8 mouse cellular contexts compared by ENCODE assay signal in the genomic region with DNA sequence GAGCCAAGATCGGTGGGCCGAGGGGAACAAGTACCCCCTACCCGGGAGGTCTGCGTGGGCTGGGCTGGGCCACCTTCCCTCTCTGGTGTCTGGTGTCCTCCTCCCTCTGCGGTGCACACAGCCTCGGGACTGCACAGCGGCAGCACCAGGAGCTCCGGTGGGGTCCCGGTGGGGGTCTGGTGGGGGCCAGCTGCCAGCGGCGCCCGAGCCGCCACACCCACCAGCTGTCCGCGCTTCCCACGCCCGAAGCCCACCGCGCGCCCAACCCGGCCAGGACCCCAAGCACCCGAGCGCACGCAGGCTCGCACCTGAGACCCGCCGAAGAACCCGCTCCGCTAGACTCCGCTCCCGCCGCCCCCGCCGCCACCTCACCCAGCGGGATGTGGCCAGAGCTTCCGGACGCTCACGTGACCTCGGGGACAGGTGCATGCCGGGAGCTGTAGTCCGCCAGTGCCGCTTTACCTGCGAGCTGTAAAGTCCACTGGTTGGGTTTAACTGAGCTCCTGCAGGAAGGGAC. TPM values are rescaled to one million over a fixed set of nuclear protein-coding genes. Genes with fewer than 3 reads are reported as not detected.
A peak's percentile ranks its signal among the peaks of the same experiment; 100 is the strongest.
DNase-seq lines count a peak whose midpoint lies in the region; ATAC-seq and TF ChIP-seq lines count a peak whose summit lies in the region.

A gene (minus strand): TSS at position 365 of the 517 bp plus-strand sequence.

- no peak for TF ChIP-seq CTCF in ES-Bruce4 (IDR thresholded peaks at IDR 0.05; ENCODE audit: low read depth, low read length)
- no peak for TF ChIP-seq CTCF in stomach, postnatal 0 days (IDR thresholded peaks at IDR 0.05; ENCODE audit: low read depth)

- peak; percentile 76 for DNase-seq in c-Kit-positive CD71-positive TER-119-positive erythroid progenitor cells, embryonic 14.5 days (ENCODE audit: low spot score)
- peak; percentile 90 to 91 for DNase-seq in heart, postnatal 10 days
- peak; percentile 91 to 95 for DNase-seq in kidney, postnatal 4 days
- DNase-seq in stomach, postnatal 0 days (ENCODE audit: low spot score), result peak; percentile 94

- H3K27me3 ChIP-seq in ES-Bruce4 (ENCODE audit: control insufficient read depth, insufficient read depth, low read length, poor library complexity, severe bottlenecking), result no peaks in the 10 kb centered on the region
- peaks cover 8% of the 10 kb centered on the region for H3K27me3 ChIP-seq in forebrain, embryonic 13.5 days
- H3K27me3 ChIP-seq in liver, embryonic 15.5 days, result peaks cover 69% of the 10 kb centered on the region
- H3K27me3 ChIP-seq in neural tube, embryonic 12.5 days (replicated peaks), result peaks cover 5% of the 10 kb centered on the region; the same call in 1 of the 2 replicates
- no peaks in the 10 kb centered on the region for H3K27me3 ChIP-seq in stomach, postnatal 0 days (ENCODE audit: control insufficient read depth, insufficient read depth, low read length)

- peak within 1 kb of the TSS; percentile 75 for H3K4me2 ChIP-seq in forebrain, embryonic 13.5 days
- peak within 1 kb of the TSS; percentile 97 for H3K4me2 ChIP-seq in liver, embryonic 15.5 days
- H3K4me2 ChIP-seq in neural tube, embryonic 12.5 days (replicated peaks), result peak within 1 kb of the TSS; percentile 80
- peak within 1 kb of the TSS; percentile 93 for H3K4me2 ChIP-seq in stomach, postnatal 0 days (replicated peaks; ENCODE audit: low read depth)

- TF ChIP-seq POLR2A in ES-Bruce4 (IDR thresholded peaks at IDR 0.05; ENCODE audit: insufficient read depth, low read length), result peak; percentile 35

- peak within 1 kb of the TSS; percentile 83 for H3K4me3 ChIP-seq in ES-Bruce4 (ENCODE audit: low read depth, low read length)
- peak within 1 kb of the TSS; percentile 96 for H3K4me3 ChIP-seq in forebrain, embryonic 13.5 days
- peak within 1 kb of the TSS; percentile 87 for H3K4me3 ChIP-seq in liver, embryonic 15.5 days (replicated peaks)
- peak within 1 kb of the TSS; percentile 86 for H3K4me3 ChIP-seq in neural tube, embryonic 12.5 days
- H3K4me3 ChIP-seq in stomach, postnatal 0 days (ENCODE audit: low read depth, low read length), result peak within 1 kb of the TSS; percentile 96

- H3K36me3 ChIP-seq in ES-Bruce4 (ENCODE audit: control insufficient read depth, insufficient read depth, low read length, poor library complexity, severe bottlenecking), result peaks cover 2% of the 10 kb centered on the region; the same call in 1 of the 2 replicates
- peaks cover 11% of the 10 kb centered on the region for H3K36me3 ChIP-seq in forebrain, embryonic 13.5 days (ENCODE audit: poor library complexity, severe bottlenecking)
- H3K36me3 ChIP-seq in liver, embryonic 15.5 days (replicated peaks), result no peaks in the 10 kb centered on the region
- peaks cover 9% of the 10 kb centered on the region for H3K36me3 ChIP-seq in neural tube, embryonic 12.5 days
- H3K36me3 ChIP-seq in stomach, postnatal 0 days (ENCODE audit: control insufficient read depth, insufficient read depth, low read length), result no peaks in the 10 kb centered on the region

- WGBS in forebrain, embryonic 13.5 days, result 0% methylated on average over 39 of the region's 43 CpGs
- WGBS in liver, embryonic 15.5 days (ENCODE audit: insufficient replicate concordance), result under 1% methylated on average over 43 of the region's 43 CpGs
- WGBS in neural tube, embryonic 12.5 days, result under 1% methylated on average over 43 of the region's 43 CpGs
- under 1% methylated on average over 42 of the region's 43 CpGs for WGBS in stomach, postnatal 0 days

- H3K4me1 ChIP-seq in ES-Bruce4 (ENCODE audit: control insufficient read depth, insufficient read depth, low read length), result peaks cover 3% of the 10 kb centered on the region
- H3K4me1 ChIP-seq in forebrain, embryonic 13.5 days, result peaks cover 21% of the 10 kb centered on the region
- H3K4me1 ChIP-seq in liver, embryonic 15.5 days (replicated peaks), result peaks cover 27% of the 10 kb centered on the region
- H3K4me1 ChIP-seq in neural tube, embryonic 12.5 days, result peaks cover 32% of the 10 kb centered on the region
- no peaks in the 10 kb centered on the region; the same call in 1 of the 2 replicates for H3K4me1 ChIP-seq in stomach, postnatal 0 days (replicated peaks; ENCODE audit: control insufficient read depth, insufficient read depth)

- H3K9me3 ChIP-seq in ES-Bruce4 (replicated peaks; ENCODE audit: control insufficient read depth, insufficient read depth, low read length, poor library complexity, severe bottlenecking), result no peaks in the 10 kb centered on the region
- no peaks in the 10 kb centered on the region for H3K9me3 ChIP-seq in forebrain, embryonic 13.5 days (replicated peaks)
- H3K9me3 ChIP-seq in liver, embryonic 15.5 days (replicated peaks), result no peaks in the 10 kb centered on the region
- 0 out of 2 replicates have a peak, but pooled peaks cover 5% of the 10 kb centered on the region for H3K9me3 ChIP-seq in neural tube, embryonic 12.5 days
- no peaks in the 10 kb centered on the region for H3K9me3 ChIP-seq in stomach, postnatal 0 days (ENCODE audit: control insufficient read depth, low read length)

- peak; percentile 54; the same call in 1 of the 2 replicates for TF ChIP-seq EP300 in ES-Bruce4 (IDR thresholded peaks at IDR 0.05; ENCODE audit: insufficient read depth, low read depth, low read length)
- TF ChIP-seq EP300 in stomach, postnatal 0 days (optimal IDR thresholded peaks at IDR 0.05), result no peak

- peak; percentile 95 for ATAC-seq in forebrain, embryonic 13.5 days
- ATAC-seq in liver, embryonic 15.5 days (ENCODE audit: insufficient read depth), result peak; percentile 78
- ATAC-seq in neural tube, embryonic 12.5 days (ENCODE audit: low FRiP score, low read depth), result peak; percentile 93
- ATAC-seq in stomach, postnatal 0 days (ENCODE audit: low FRiP score, low TSS enrichment), result peak; percentile 90

- H3K9ac ChIP-seq in ES-Bruce4 (ENCODE audit: low read depth, poor library complexity, severe bottlenecking), result peak within 1 kb of the TSS; percentile 73
- peak within 1 kb of the TSS; percentile 95 for H3K9ac ChIP-seq in forebrain, embryonic 13.5 days
- peak within 1 kb of the TSS; percentile 81 for H3K9ac ChIP-seq in liver, embryonic 15.5 days
- peak within 1 kb of the TSS; percentile 88 for H3K9ac ChIP-seq in neural tube, embryonic 12.5 days
- peak within 1 kb of the TSS; percentile 83 for H3K9ac ChIP-seq in stomach, postnatal 0 days (ENCODE audit: low read length)

- no peak within 1 kb of the TSS for H3K27ac ChIP-seq in ES-Bruce4 (ENCODE audit: insufficient read depth, low read length)
- H3K27ac ChIP-seq in forebrain, embryonic 13.5 days, result no peak within 1 kb of the TSS
- peak within 1 kb of the TSS; percentile 45; the same call in 1 of the 2 replicates for H3K27ac ChIP-seq in liver, embryonic 15.5 days (replicated peaks)
- H3K27ac ChIP-seq in neural tube, embryonic 12.5 days, result no peak within 1 kb of the TSS
- H3K27ac ChIP-seq in stomach, postnatal 0 days (replicated peaks), result peak within 1 kb of the TSS; percentile 35

- intact Hi-C loops in heart, postnatal 10 days (cut with DNase I), result no loop called here

RNA-seq across cellular contexts. Expression of the gene that starts here (rescaled TPM):
- polyA plus RNA-seq in ES-Bruce4 (2011; ENCODE audit: insufficient read depth, insufficient read length, low read depth, missing spikeins), result 49.6 and 52.7 TPM in 2 replicates
- 53.5 and 56.3 TPM in 2 replicates for polyA plus RNA-seq in forebrain, embryonic 13.5 days (2015; fragmentation: Nextera tagmentation; extraction: Ambion mirVana)
- 10 to 100 TPM; 29.9 to 37.7 TPM for total RNA-seq in heart, postnatal 10 days (2021)
- 9.1 and 9.3 TPM in 2 replicates for polyA plus RNA-seq in liver, embryonic 15.5 days (2015; fragmentation: Nextera tagmentation; extraction: Ambion mirVana)
- polyA plus RNA-seq in neural tube, embryonic 12.5 days (2016; fragmentation: Nextera tagmentation; extraction: Ambion mirVana), result 57.1 and 63.6 TPM in 2 replicates
- 20.9 and 22.7 TPM in 2 replicates for polyA plus RNA-seq in stomach, postnatal 0 days (2015; fragmentation: Nextera tagmentation; extraction: Ambion mirVana)

Comparison
In these comparisons a context has a peak if more than half of its experiments do, and no peak if none do; other contexts are left out.
1. H3K27ac ChIP-seq: peak in liver, embryonic 15.5 days (single experiment) and stomach, postnatal 0 days (single experiment); none in ES-Bruce4 (single experiment), forebrain, embryonic 13.5 days (single experiment) and neural tube, embryonic 12.5 days (single experiment).
2. Peak in every context shown above with its lines, with median percentiles within 50 percentile points of each other: H3K4me3 ChIP-seq, H3K9ac ChIP-seq, DNase-seq, ATAC-seq and H3K4me2 ChIP-seq.